Mouse (Mus musculus): ENCODE results near the gene Fam187b.

DNA sequence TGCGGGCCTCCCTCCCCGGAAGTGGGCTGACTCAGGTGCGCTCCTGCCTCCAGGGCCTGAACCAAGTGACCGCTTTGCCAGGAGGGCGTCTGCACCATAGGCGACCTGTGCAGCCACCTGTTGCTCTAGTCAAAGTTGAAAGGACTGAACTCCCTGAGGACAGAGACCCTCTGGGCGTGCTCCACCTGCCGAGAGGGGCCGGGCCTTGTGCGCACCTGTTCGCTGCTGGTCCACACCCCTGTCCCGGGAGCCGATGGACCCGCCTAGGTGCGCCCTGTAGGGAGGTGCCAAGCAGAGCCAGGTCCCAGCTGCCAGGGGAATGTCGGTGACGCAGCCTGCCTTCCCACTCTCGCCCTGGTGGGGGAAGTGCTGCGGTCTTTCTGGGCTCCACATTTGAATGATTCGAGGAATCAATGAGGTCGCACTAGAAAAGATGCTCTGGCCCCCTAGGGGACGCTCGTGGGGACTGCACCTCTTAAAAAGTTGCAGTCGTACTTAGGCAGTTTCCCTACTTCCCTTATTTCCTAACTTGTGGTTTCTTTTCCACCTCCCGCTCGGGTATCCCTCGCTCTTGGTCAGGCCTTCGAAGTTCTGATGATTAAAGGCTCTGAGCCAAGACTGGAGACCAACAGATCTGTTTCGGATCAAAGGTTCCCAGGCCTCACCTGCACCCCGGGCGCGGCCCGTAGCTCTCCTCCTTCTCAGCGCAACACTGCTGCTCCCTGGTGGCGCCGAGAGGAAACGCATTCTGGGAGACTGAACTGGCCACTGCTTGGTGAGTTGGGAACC is at the start of gene Fam187b:
- TF ChIP-seq MAZ (IDR thresholded peaks at IDR 0.05; ENCODE audit: low read depth, low read length) (no peak), CTCF (conservative IDR thresholded peaks at IDR 0.05 in 1 of 2, IDR thresholded peaks at IDR 0.05 in 1 of 2; ENCODE audit: low read depth in 2 of 2, low read length in 2 of 2) (peak; percentile 59 to 80), EP300 (IDR thresholded peaks at IDR 0.05; ENCODE audit: low read length) (no peak), MYC (IDR thresholded peaks at IDR 0.05; ENCODE audit: low read depth, low read length) (no peak), HCFC1 (IDR thresholded peaks at IDR 0.05; ENCODE audit: low read depth, low read length) (no peak), E2F4 (IDR thresholded peaks at IDR 0.05; ENCODE audit: insufficient replicate concordance, low read depth, low read length) (no peak), SMC3 (IDR thresholded peaks at IDR 0.05; ENCODE audit: low read depth, low read length) (peak; percentile 82), TBP (conservative IDR thresholded peaks at IDR 0.05; ENCODE audit: low read depth, low read length) (no peak), SIN3A (IDR thresholded peaks at IDR 0.05; ENCODE audit: low read length) (no peak)

Data from CH12.LX (cell line).